In the genomic region with DNA sequence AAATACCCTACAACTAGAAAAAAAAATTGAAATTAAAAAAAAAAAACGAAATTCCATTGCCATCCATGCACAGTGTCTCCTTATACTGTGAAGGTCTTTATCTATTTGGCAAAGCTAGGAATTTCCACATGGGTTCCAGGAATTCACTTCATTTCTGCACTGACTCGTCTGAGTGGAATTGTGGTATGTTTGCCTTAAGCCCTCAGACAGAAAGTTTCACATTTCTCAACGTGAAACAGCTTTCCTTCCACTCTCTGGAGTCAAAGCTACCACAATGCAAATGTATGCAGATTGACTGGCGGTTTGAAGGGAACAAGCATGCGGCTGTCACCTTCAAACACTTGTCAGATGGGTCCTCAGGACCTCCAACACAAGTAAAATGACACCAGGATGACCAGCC, we compare ENCODE assay signal across 18 mouse cellular contexts. TPM values are rescaled to one million over a fixed set of nuclear protein-coding genes. Genes with fewer than 3 reads are reported as not detected.
DNase-seq lines count a peak whose midpoint lies in the region; ATAC-seq lines count a peak whose summit lies in the region.
"Had no signal": no experiment of that assay in that cellular context is flagged by ENCODE, and none has a peak within 500 bp of the region (broad histone marks: within the 10 kb centered on the region; RNA-seq: fewer than 3 reads in every experiment).

No protein-coding gene starts in this region.

- no peak overlapping the region for H3K27ac ChIP-seq in hindbrain, embryonic 11.5 days (ENCODE audit: low read depth, low read length)
- no peak overlapping the region for H3K27ac ChIP-seq in hindbrain, embryonic 12.5 days
- H3K27ac ChIP-seq in lung, embryonic 16.5 days (ENCODE audit: low read length) = peak overlapping the region; percentile 39; the same call in 1 of the 2 replicates
- H3K27ac ChIP-seq: hindbrain, embryonic 10.5 days; limb, embryonic 13.5 days; liver, embryonic 14.5 days; midbrain, embryonic 13.5 days; neural tube, embryonic 12.5 days had no signal

- no peak for ATAC-seq in hindbrain, embryonic 11.5 days (ENCODE audit: low FRiP score)
- ATAC-seq in hindbrain, embryonic 12.5 days (ENCODE audit: low FRiP score) = no peak
- peak; percentile 57; the same call in 1 of the 2 replicates for ATAC-seq in lung, embryonic 16.5 days (ENCODE audit: low read depth)
- ATAC-seq: midbrain, embryonic 13.5 days had no signal

- no peaks in the 10 kb centered on the region for H3K27me3 ChIP-seq in hindbrain, embryonic 11.5 days (ENCODE audit: control insufficient read depth, insufficient read depth, low read length)
- no peaks in the 10 kb centered on the region for H3K27me3 ChIP-seq in hindbrain, embryonic 12.5 days
- no peaks in the 10 kb centered on the region for H3K27me3 ChIP-seq in lung, embryonic 16.5 days (ENCODE audit: control insufficient read depth, insufficient read depth, low read depth, low read length)
- H3K27me3 ChIP-seq: limb, embryonic 13.5 days; midbrain, embryonic 13.5 days; neural tube, embryonic 12.5 days had no signal

- peak; percentile 4 for DNase-seq in hindbrain, embryonic 11.5 days (ENCODE audit: low spot score)
- DNase-seq in lung, postnatal 10 days = no peak
- DNase-seq in NIH3T3 (ENCODE audit: low read depth) = peak; percentile 70
- peak; percentile 32 for DNase-seq in lung, postnatal 25 days (ENCODE audit: low spot score)
- no peak for DNase-seq in urinary bladder, postnatal 25 days (ENCODE audit: low spot score)
- no peak for DNase-seq in cerebellum, adult 11-12 months
- DNase-seq: cerebellum, adult 8-10 months; kidney, adult 8-10 months; right cerebral cortex, postnatal 4 days; thymus, postnatal 25 days had no signal

- WGBS in hindbrain, embryonic 11.5 days = 32% methylated on average over 5 of the region's 5 CpGs
- WGBS in hindbrain, embryonic 12.5 days = 28% methylated on average over 5 of the region's 5 CpGs
- WGBS in lung, embryonic 16.5 days = 19% methylated on average over 5 of the region's 5 CpGs

- no peak overlapping the region for H3K9ac ChIP-seq in hindbrain, embryonic 11.5 days (ENCODE audit: low read depth, low read length)
- no peak overlapping the region for H3K9ac ChIP-seq in hindbrain, embryonic 12.5 days
- H3K9ac ChIP-seq in lung, embryonic 16.5 days (ENCODE audit: low read length) = no peak overlapping the region
- H3K9ac ChIP-seq: limb, embryonic 13.5 days; liver, embryonic 14.5 days; midbrain, embryonic 13.5 days; neural tube, embryonic 12.5 days had no signal

- H3K4me1 ChIP-seq in hindbrain, embryonic 11.5 days (replicated peaks; ENCODE audit: control insufficient read depth, insufficient read depth, low read length) = no peaks in the 10 kb centered on the region
- no peaks in the 10 kb centered on the region for H3K4me1 ChIP-seq in hindbrain, embryonic 12.5 days
- 0 out of 2 replicates have a peak, but pooled peaks cover 2% of the 10 kb centered on the region for H3K4me1 ChIP-seq in lung, embryonic 16.5 days (replicated peaks; ENCODE audit: control insufficient read depth, insufficient read depth, low read length)
- H3K4me1 ChIP-seq: hindbrain, embryonic 10.5 days; limb, embryonic 13.5 days; midbrain, embryonic 13.5 days; neural tube, embryonic 12.5 days had no signal

- no peaks in the 10 kb centered on the region for H3K9me3 ChIP-seq in hindbrain, embryonic 11.5 days (ENCODE audit: control insufficient read depth, low read length)
- no peaks in the 10 kb centered on the region for H3K9me3 ChIP-seq in hindbrain, embryonic 12.5 days (replicated peaks)
- H3K9me3 ChIP-seq in lung, embryonic 16.5 days (ENCODE audit: control insufficient read depth, low read length) = no peaks in the 10 kb centered on the region
- H3K9me3 ChIP-seq: hindbrain, embryonic 10.5 days; limb, embryonic 13.5 days; midbrain, embryonic 13.5 days; neural tube, embryonic 12.5 days had no signal

- no peaks in the 10 kb centered on the region for H3K36me3 ChIP-seq in hindbrain, embryonic 11.5 days (ENCODE audit: control insufficient read depth, insufficient read depth, low read length)
- H3K36me3 ChIP-seq in hindbrain, embryonic 12.5 days = 0 out of 2 replicates have a peak, but pooled peaks cover 4% of the 10 kb centered on the region
- no peaks in the 10 kb centered on the region for H3K36me3 ChIP-seq in lung, embryonic 16.5 days (ENCODE audit: control insufficient read depth, insufficient read depth, low read length)
- H3K36me3 ChIP-seq: hindbrain, embryonic 10.5 days; limb, embryonic 13.5 days; midbrain, embryonic 13.5 days; neural tube, embryonic 12.5 days had no signal

- no peak overlapping the region for H3K4me2 ChIP-seq in hindbrain, embryonic 11.5 days (replicated peaks; ENCODE audit: low read depth, low read length)
- no peak overlapping the region for H3K4me2 ChIP-seq in hindbrain, embryonic 12.5 days (replicated peaks)
- H3K4me2 ChIP-seq in lung, embryonic 16.5 days (ENCODE audit: low read depth, low read length) = no peak overlapping the region
- H3K4me2 ChIP-seq: heart, embryonic 11.5 days; limb, embryonic 13.5 days; midbrain, embryonic 13.5 days; neural tube, embryonic 12.5 days had no signal

- no peak overlapping the region for H3K4me3 ChIP-seq in hindbrain, embryonic 11.5 days (ENCODE audit: low read depth, low read length)
- no peak overlapping the region for H3K4me3 ChIP-seq in hindbrain, embryonic 12.5 days
- H3K4me3 ChIP-seq in lung, embryonic 16.5 days (ENCODE audit: low read length) = no peak overlapping the region
- H3K4me3 ChIP-seq: hindbrain, embryonic 10.5 days; limb, embryonic 13.5 days; midbrain, embryonic 13.5 days; neural tube, embryonic 12.5 days had no signal

RNA-seq across cellular contexts. Expression of a gene that starts 24.4 kb away (rescaled TPM):
- 0.39 and 0.62 TPM in 2 replicates for polyA plus RNA-seq in hindbrain, embryonic 11.5 days (2014; fragmentation: Nextera tagmentation; extraction: Ambion mirVana)
- polyA plus RNA-seq in hindbrain, embryonic 12.5 days (2016; fragmentation: Nextera tagmentation; extraction: Ambion mirVana) = 0.49 and 0.82 TPM in 2 replicates
- 0.11 TPM in 1 of 2 replicates, not detected in the other for polyA plus RNA-seq in lung, embryonic 16.5 days (2015; fragmentation: Nextera tagmentation; extraction: Ambion mirVana)
- polyA plus RNA-seq: heart, embryonic 11.5 days had no signal

RNA-seq across cellular contexts. Expression of a gene that starts 25.3 kb away (rescaled TPM):
- polyA plus RNA-seq in hindbrain, embryonic 11.5 days (2014; fragmentation: Nextera tagmentation; extraction: Ambion mirVana) = 11.1 and 14.2 TPM in 2 replicates
- 21.5 and 23.5 TPM in 2 replicates for polyA plus RNA-seq in hindbrain, embryonic 12.5 days (2016; fragmentation: Nextera tagmentation; extraction: Ambion mirVana)
- polyA plus RNA-seq in lung, embryonic 16.5 days (2015; fragmentation: Nextera tagmentation; extraction: Ambion mirVana) = 7.1 and 8.2 TPM in 2 replicates

RNA-seq across cellular contexts. Expression of a gene that starts 47.1 kb away (rescaled TPM):
- polyA plus RNA-seq in hindbrain, embryonic 11.5 days (2014; fragmentation: Nextera tagmentation; extraction: Ambion mirVana) = 64.9 and 65.5 TPM in 2 replicates
- 88.4 and 99.7 TPM in 2 replicates for polyA plus RNA-seq in hindbrain, embryonic 12.5 days (2016; fragmentation: Nextera tagmentation; extraction: Ambion mirVana)
- polyA plus RNA-seq in lung, embryonic 16.5 days (2015; fragmentation: Nextera tagmentation; extraction: Ambion mirVana) = 89.2 and 89.5 TPM in 2 replicates

Comparison
In these comparisons a context has a peak if more than half of its experiments do, and no peak if none do; other contexts are left out.
1. DNase-seq: peak in hindbrain, embryonic 11.5 days (single experiment), NIH3T3 (single experiment) and lung, postnatal 25 days (single experiment); none in lung, postnatal 10 days (single experiment), urinary bladder, postnatal 25 days (single experiment) and cerebellum, adult 11-12 months (single experiment).